ENCODE assay signal across 19 mouse cellular contexts in the genomic region with DNA sequence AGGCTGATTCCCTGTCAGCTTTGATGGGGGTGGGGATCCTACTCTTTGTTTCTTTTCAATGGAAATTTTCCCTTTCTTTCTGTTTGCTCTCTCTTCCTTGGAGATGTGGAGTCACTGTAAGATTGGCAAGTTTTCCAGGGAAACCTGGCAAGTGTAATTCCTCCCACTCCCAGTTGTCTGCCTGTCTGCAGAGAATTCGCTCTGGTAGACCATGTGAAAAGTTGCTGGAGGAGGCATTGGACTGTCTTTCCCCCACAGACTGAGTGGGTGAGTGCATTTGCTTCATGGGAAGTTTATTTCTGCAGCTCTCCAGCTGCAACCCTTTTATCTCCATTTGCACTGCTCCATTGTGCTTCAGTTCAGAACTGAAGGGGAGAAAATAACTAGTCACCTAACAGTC.
A peak's percentile ranks its signal among the peaks of the same experiment; 100 is the strongest.
DNase-seq lines count a peak whose midpoint lies in the region; ATAC-seq and TF ChIP-seq lines count a peak whose summit lies in the region.
"Had no signal": no experiment of that assay in that cellular context is flagged by ENCODE, and none has a peak within 500 bp of the region (broad histone marks: within the 10 kb centered on the region; RNA-seq: fewer than 3 reads in every experiment).

No protein-coding gene starts in this region.

- no peak overlapping the region for H3K27ac ChIP-seq in midbrain, postnatal 0 days (ENCODE audit: low read depth, low read length)
- no peak overlapping the region for H3K27ac ChIP-seq in heart, adult 2 months
- H3K27ac ChIP-seq: embryonic facial prominence, embryonic 12.5 days; hindbrain, embryonic 15.5 days; limb, embryonic 12.5 days; liver, embryonic 15.5 days; neural tube, embryonic 13.5 days had no signal

- no peak for ATAC-seq in midbrain, postnatal 0 days (ENCODE audit: low FRiP score)
- ATAC-seq: activated CD4-positive, CD25-positive, alpha-beta regulatory T cell, adult 4 months had no signal

- H3K4me1 ChIP-seq in midbrain, postnatal 0 days (ENCODE audit: insufficient read depth, low read length) = no peaks in the 10 kb centered on the region
- H3K4me1 ChIP-seq in heart, adult 2 months (ENCODE audit: control insufficient read depth, insufficient read depth, low read length) = no peaks in the 10 kb centered on the region
- H3K4me1 ChIP-seq: embryonic facial prominence, embryonic 12.5 days; hindbrain, embryonic 15.5 days; limb, embryonic 12.5 days; liver, embryonic 15.5 days; megakaryocyte, embryonic 14.5 days; neural tube, embryonic 13.5 days had no signal

- DNase-seq in frontal cortex, adult 2 months (ENCODE audit: extremely low spot score in 1 of 2, low spot score in 1 of 2) = peak; percentile 86 to 87
- peak; percentile 65 to 76 for DNase-seq in layer of hippocampus, adult 8-10 months (ENCODE audit: low spot score in 2 of 2)
- DNase-seq in left cerebral cortex, adult 9 months (ENCODE audit: low spot score in 2 of 2) = peak; percentile 66 to 82
- peak; percentile 95 for DNase-seq in telencephalon, adult 2 months (ENCODE audit: low read depth, low spot score)
- no peak for DNase-seq in midbrain, postnatal 0 days (ENCODE audit: low spot score)
- DNase-seq in heart, adult 2 months = no peak
- no peak for DNase-seq in adrenal gland, postnatal 14 days
- DNase-seq: heart, postnatal 10 days; kidney, adult 11 months; kidney, postnatal 14 days; lung, postnatal 10 days; thymus, adult 18-20 months had no signal

- H3K36me3 ChIP-seq in midbrain, postnatal 0 days (ENCODE audit: insufficient read depth, low read length) = no peaks in the 10 kb centered on the region
- no peaks in the 10 kb centered on the region for H3K36me3 ChIP-seq in heart, adult 2 months (ENCODE audit: control insufficient read depth, insufficient read depth, low read length)
- H3K36me3 ChIP-seq: embryonic facial prominence, embryonic 12.5 days; hindbrain, embryonic 15.5 days; limb, embryonic 12.5 days; liver, embryonic 15.5 days; neural tube, embryonic 13.5 days had no signal

- no peak overlapping the region for H3K9ac ChIP-seq in midbrain, postnatal 0 days (replicated peaks; ENCODE audit: low read length, poor library complexity, severe bottlenecking)
- H3K9ac ChIP-seq in heart, adult 2 months (ENCODE audit: low read depth, low read length) = no peak overlapping the region
- H3K9ac ChIP-seq: embryonic facial prominence, embryonic 12.5 days; hindbrain, embryonic 15.5 days; limb, embryonic 12.5 days; liver, embryonic 15.5 days; neural tube, embryonic 13.5 days had no signal

- H3K27me3 ChIP-seq in midbrain, postnatal 0 days (ENCODE audit: insufficient read depth, low read length) = no peaks in the 10 kb centered on the region
- H3K27me3 ChIP-seq in heart, adult 2 months (ENCODE audit: control insufficient read depth, insufficient read depth, low read length) = no peaks in the 10 kb centered on the region
- H3K27me3 ChIP-seq: embryonic facial prominence, embryonic 12.5 days; hindbrain, embryonic 15.5 days; limb, embryonic 12.5 days; liver, embryonic 15.5 days; megakaryocyte, embryonic 14.5 days; neural tube, embryonic 13.5 days had no signal

- intact Hi-C loops in heart, adult 2 months (cut with DNase I) = no loop called here

- no peaks in the 10 kb centered on the region for H3K9me3 ChIP-seq in midbrain, postnatal 0 days (ENCODE audit: low read length)
- H3K9me3 ChIP-seq: embryonic facial prominence, embryonic 12.5 days; hindbrain, embryonic 15.5 days; limb, embryonic 12.5 days; liver, embryonic 15.5 days; megakaryocyte, embryonic 14.5 days; neural tube, embryonic 13.5 days had no signal

- TF ChIP-seq CTCF in midbrain, postnatal 0 days (IDR thresholded peaks at IDR 0.05) = no peak
- no peak for TF ChIP-seq CTCF in heart, adult 2 months (IDR thresholded peaks at IDR 0.05)

- no peak overlapping the region for H3K4me3 ChIP-seq in midbrain, postnatal 0 days (ENCODE audit: low read depth, low read length)
- H3K4me3 ChIP-seq in heart, adult 2 months = no peak overlapping the region
- H3K4me3 ChIP-seq: embryonic facial prominence, embryonic 12.5 days; hindbrain, embryonic 15.5 days; limb, embryonic 12.5 days; liver, embryonic 15.5 days; megakaryocyte, embryonic 14.5 days; neural tube, embryonic 13.5 days had no signal

- no peaks in the 10 kb centered on the region for H3K79me2 ChIP-seq in heart, adult 2 months (replicated peaks; ENCODE audit: control insufficient read depth, insufficient read depth, low read length)

- H3K4me2 ChIP-seq in midbrain, postnatal 0 days (ENCODE audit: low read depth, low read length, poor library complexity, severe bottlenecking) = no peak overlapping the region
- H3K4me2 ChIP-seq: embryonic facial prominence, embryonic 12.5 days; hindbrain, embryonic 15.5 days; limb, embryonic 12.5 days; liver, embryonic 15.5 days; neural tube, embryonic 13.5 days had no signal

- WGBS in midbrain, postnatal 0 days = 32% methylated on average over 1 of the region's 1 CpGs
- 41% methylated on average over 1 of the region's 1 CpGs for WGBS in heart, adult 2 months

- TF ChIP-seq POLR2A in heart, adult 2 months (IDR thresholded peaks at IDR 0.05; ENCODE audit: insufficient read depth, low read depth, low read length) = no peak

- TF ChIP-seq EP300 in heart, adult 2 months (IDR thresholded peaks at IDR 0.05; ENCODE audit: insufficient read depth, low read depth, low read length) = no peak

Comparison
In these comparisons a context has a peak if more than half of its experiments do, and no peak if none do; other contexts are left out.
1. DNase-seq: peak in frontal cortex, adult 2 months (2 of 2), layer of hippocampus, adult 8-10 months (2 of 2), left cerebral cortex, adult 9 months (2 of 2) and telencephalon, adult 2 months (single experiment); none in midbrain, postnatal 0 days (single experiment), heart, adult 2 months (0 of 2) and adrenal gland, postnatal 14 days (single experiment).